Mouse (Mus musculus): Measurements from ENCODE around the gene Med10.

DNA sequence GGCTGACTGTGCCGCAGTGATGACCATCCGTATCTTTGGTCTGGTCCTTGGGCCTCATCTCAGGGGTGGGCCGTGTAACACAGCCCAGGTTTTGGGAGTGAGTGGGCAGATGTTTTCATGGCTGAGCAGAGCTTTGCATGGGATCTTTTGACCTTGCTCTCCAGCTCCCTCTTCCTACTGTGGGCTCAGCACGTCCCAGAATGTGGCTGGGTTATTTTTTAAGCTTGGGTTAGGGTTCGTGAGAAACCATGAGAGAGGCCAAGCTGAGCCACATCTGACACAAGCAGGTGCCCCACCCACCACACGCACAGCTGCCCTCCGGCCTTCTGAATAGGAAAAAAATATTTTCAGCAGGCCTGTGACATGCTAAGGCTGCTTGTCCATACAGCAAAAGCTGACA, 7.4 kb upstream of the Med10 start:
- no peak for TF ChIP-seq HCFC1 (IDR thresholded peaks at IDR 0.05; ENCODE audit: borderline replicate concordance, insufficient read depth, low read length)
- no peak for TF ChIP-seq ZNF384 (IDR thresholded peaks at IDR 0.05; ENCODE audit: low read depth, low read length)
- no peak for TF ChIP-seq CHD2 (IDR thresholded peaks at IDR 0.05; ENCODE audit: low read depth, low read length)
